Mouse (Mus musculus): Measurements from ENCODE around the gene Nup107. TPM values are rescaled to one million over a fixed set of nuclear protein-coding genes. Genes with fewer than 3 reads are reported as not detected.

Nup107 gene
- polyA plus RNA-seq (2015; fragmentation: Nextera tagmentation; extraction: Ambion mirVana), result 58.8 and 64.8 TPM in 2 replicates

DNA sequence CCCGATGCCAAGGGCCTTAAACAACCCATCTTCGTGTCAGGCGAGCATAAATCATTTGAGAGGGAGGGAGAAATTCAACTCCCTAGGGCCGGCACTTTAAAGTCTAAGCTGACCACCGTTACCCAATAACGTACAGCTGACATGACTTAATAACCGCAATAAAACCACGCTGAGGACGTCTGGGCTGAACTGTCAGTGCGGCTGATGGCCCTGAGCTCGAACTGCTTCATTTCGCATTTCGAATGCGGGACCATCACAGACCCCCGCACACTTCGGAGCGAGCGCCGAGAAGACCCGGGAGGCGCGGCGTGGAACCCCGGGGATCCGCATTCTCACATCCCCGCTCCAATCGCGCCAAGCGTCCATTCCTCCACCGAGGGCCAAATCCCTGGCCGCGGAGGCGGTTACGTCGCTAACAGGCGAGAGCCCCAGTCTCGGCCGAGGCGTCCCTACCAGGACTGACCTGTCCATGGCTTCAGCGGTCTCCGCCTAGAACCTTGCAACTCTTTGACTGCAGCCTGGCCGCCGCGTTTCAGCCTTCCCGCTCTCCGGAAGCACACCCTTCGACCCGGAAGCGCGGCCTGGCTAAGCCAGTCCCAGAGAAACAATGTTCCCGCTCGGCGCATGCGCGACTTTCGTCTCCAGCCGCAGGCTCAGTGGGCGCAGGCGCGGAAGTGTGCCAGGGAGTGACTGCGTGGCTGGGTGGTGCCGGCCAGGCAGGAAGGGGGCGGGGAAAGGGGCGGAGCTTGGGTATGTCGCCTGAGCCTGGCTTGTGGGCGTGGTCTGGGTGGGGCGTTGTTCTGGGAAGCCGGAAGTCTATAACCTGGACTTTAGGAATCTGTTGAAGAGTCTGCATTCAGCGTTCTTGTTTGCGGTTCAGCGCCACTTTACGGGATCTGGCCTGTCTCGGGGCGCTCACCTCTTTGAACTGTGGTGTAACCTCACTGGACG is at the start of gene Nup107:
TSS of gene Nup107 (minus strand) at position 565 of the 951 bp plus-strand sequence.
- peak; percentile 99 for ATAC-seq (ENCODE audit: low read depth)
- H3K36me3 ChIP-seq (ENCODE audit: control insufficient read depth, insufficient read depth, low read length), result peaks cover 4% of the 10 kb centered on the region
- peaks cover 3% of the 10 kb centered on the region; the same call in 1 of the 2 replicates for H3K9me3 ChIP-seq (ENCODE audit: control insufficient read depth, low read length)
- peaks cover 17% of the 10 kb centered on the region for H3K4me1 ChIP-seq (replicated peaks; ENCODE audit: control insufficient read depth, insufficient read depth, low read length)
- no peaks in the 10 kb centered on the region for H3K27me3 ChIP-seq (ENCODE audit: control insufficient read depth, insufficient read depth, low read depth, low read length)
- peak within 1 kb of the TSS; percentile 68 for H3K27ac ChIP-seq (ENCODE audit: low read length)
- H3K4me3 ChIP-seq (ENCODE audit: low read length), result peak within 1 kb of the TSS; percentile 83
- peak within 1 kb of the TSS; percentile 90 for H3K4me2 ChIP-seq (ENCODE audit: low read depth, low read length)
- peak within 1 kb of the TSS; percentile 84 for H3K9ac ChIP-seq (ENCODE audit: low read length)
- WGBS, result under 1% methylated on average over 70 of the region's 75 CpGs

GRCm38 (mm10) chr10:117841765-117842164 is 49.3 kb upstream of the Nup107 start:
- H3K9me3 ChIP-seq (ENCODE audit: control insufficient read depth, low read length), result no peaks in the 10 kb centered on the region
- peaks cover 20% of the 10 kb centered on the region for H3K4me1 ChIP-seq (replicated peaks; ENCODE audit: control insufficient read depth, insufficient read depth, low read length)
- H3K4me3 ChIP-seq (ENCODE audit: low read length), result no peak overlapping the region
- no peak overlapping the region for H3K9ac ChIP-seq (ENCODE audit: low read length)
- no peak overlapping the region for H3K27ac ChIP-seq (ENCODE audit: low read length)
- no peak for ATAC-seq (ENCODE audit: low read depth)
- H3K27me3 ChIP-seq (ENCODE audit: control insufficient read depth, insufficient read depth, low read depth, low read length), result no peaks in the 10 kb centered on the region
- no peak overlapping the region for H3K4me2 ChIP-seq (ENCODE audit: low read depth, low read length)
- 70% methylated on average over 1 of the region's 1 CpGs for WGBS
- no peaks in the 10 kb centered on the region; the same call in 1 of the 2 replicates for H3K36me3 ChIP-seq (ENCODE audit: control insufficient read depth, insufficient read depth, low read length)

DNA sequence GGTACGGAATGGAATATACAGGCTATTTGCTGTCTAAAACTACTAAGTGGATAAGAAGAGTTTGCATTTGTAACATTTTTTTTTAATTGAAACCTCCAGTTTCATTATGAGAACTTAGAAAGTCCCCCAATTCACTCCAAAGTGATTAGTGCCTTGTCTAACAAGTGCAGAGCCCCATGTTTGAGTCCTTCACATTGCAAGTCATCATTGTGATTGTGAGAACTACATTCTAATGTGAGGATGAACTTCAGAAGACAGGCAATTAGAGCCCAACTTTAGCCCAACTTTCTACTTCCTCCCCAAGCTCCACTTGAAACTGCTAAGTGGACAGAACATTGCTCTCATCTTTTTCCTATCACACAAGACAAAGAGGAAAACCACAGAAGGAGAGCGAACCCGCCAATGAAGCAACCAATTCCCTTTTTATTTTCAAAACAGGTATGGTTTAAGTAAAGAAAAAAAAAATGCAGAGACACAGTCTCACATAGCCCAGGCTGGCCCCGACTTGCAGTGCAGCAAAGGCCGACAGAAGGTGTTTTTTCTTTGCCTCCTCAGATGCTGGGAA is 48.0 kb upstream of the Nup107 start:
- no peak for ATAC-seq (ENCODE audit: low read depth)
- H3K4me3 ChIP-seq (ENCODE audit: low read length), result no peak overlapping the region
- H3K27me3 ChIP-seq (ENCODE audit: control insufficient read depth, insufficient read depth, low read depth, low read length), result no peaks in the 10 kb centered on the region
- 85% methylated on average over 5 of the region's 5 CpGs for WGBS
- H3K9me3 ChIP-seq (ENCODE audit: control insufficient read depth, low read length), result no peaks in the 10 kb centered on the region
- H3K27ac ChIP-seq (ENCODE audit: low read length), result no peak overlapping the region
- no peaks in the 10 kb centered on the region; the same call in 1 of the 2 replicates for H3K36me3 ChIP-seq (ENCODE audit: control insufficient read depth, insufficient read depth, low read length)
- no peak overlapping the region for H3K4me2 ChIP-seq (ENCODE audit: low read depth, low read length)
- H3K9ac ChIP-seq (ENCODE audit: low read length), result no peak overlapping the region
- peaks cover 21% of the 10 kb centered on the region for H3K4me1 ChIP-seq (replicated peaks; ENCODE audit: control insufficient read depth, insufficient read depth, low read length)

DNA sequence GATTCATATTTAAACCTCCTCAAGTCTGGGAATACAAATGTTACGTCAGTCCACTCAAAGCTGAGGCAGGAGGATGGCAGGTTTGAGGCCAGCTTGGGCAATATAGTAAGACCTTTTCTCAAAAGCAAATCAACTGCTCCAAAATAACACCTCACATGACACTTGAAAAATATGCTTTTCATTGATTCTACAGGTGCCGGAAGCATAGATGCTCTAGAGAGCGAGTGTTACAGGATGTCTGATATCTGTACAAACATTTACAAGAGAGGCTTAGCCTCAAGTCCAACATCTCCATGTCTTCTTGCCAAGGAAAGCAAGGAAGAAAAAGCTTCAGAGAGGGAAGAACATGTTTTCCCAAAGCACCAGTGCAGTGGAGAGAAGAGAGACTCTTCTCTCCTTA is 47.2 kb upstream of the Nup107 start:
- Histone ChIP-seq H3K4me3 (ENCODE audit: low read length) (no peak overlapping the region), H3K4me1 (replicated peaks; ENCODE audit: control insufficient read depth, insufficient read depth, low read length) (peaks cover 24% of the 10 kb centered on the region), H3K36me3 (ENCODE audit: control insufficient read depth, insufficient read depth, low read length) (no peaks in the 10 kb centered on the region; the same call in 1 of the 2 replicates), H3K27ac (ENCODE audit: low read length) (no peak overlapping the region), H3K27me3 (ENCODE audit: control insufficient read depth, insufficient read depth, low read depth, low read length) (no peaks in the 10 kb centered on the region), H3K4me2 (ENCODE audit: low read depth, low read length) (no peak overlapping the region), H3K9me3 (ENCODE audit: control insufficient read depth, low read length) (no peaks in the 10 kb centered on the region), H3K9ac (ENCODE audit: low read length) (no peak overlapping the region)
- ATAC-seq (ENCODE audit: low read depth), result no peak
- 68% methylated on average over 3 of the region's 3 CpGs for WGBS

DNA sequence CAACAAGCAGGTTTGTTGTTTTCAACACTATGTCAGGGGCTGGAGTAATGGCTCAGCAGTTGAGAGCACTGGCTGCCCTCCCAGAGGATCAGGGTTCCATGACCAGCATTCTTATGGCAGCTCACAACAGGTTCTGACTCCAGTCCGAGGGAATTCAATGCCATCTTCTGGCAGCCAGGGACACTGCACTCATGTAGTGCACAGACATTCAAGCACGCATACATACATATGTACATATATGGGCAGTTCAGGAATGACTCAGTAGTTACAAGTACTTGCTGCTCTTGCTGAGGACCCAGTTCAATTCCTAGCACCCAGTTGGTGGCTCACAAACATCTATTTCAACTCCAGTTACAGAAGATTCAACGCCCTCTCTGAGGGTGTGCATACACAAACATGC is 46.4 kb upstream of the Nup107 start:
- ATAC-seq (ENCODE audit: low read depth), result no peak
- WGBS, result 91% methylated on average over 3 of the region's 3 CpGs
- H3K4me3 ChIP-seq (ENCODE audit: low read length), result no peak overlapping the region
- no peak overlapping the region for H3K4me2 ChIP-seq (ENCODE audit: low read depth, low read length)
- H3K4me1 ChIP-seq (replicated peaks; ENCODE audit: control insufficient read depth, insufficient read depth, low read length), result peaks cover 21% of the 10 kb centered on the region
- H3K36me3 ChIP-seq (ENCODE audit: control insufficient read depth, insufficient read depth, low read length), result no peaks in the 10 kb centered on the region; the same call in 1 of the 2 replicates
- no peaks in the 10 kb centered on the region for H3K9me3 ChIP-seq (ENCODE audit: control insufficient read depth, low read length)
- H3K27ac ChIP-seq (ENCODE audit: low read length), result no peak overlapping the region
- no peaks in the 10 kb centered on the region for H3K27me3 ChIP-seq (ENCODE audit: control insufficient read depth, insufficient read depth, low read depth, low read length)
- H3K9ac ChIP-seq (ENCODE audit: low read length), result no peak overlapping the region

DNA sequence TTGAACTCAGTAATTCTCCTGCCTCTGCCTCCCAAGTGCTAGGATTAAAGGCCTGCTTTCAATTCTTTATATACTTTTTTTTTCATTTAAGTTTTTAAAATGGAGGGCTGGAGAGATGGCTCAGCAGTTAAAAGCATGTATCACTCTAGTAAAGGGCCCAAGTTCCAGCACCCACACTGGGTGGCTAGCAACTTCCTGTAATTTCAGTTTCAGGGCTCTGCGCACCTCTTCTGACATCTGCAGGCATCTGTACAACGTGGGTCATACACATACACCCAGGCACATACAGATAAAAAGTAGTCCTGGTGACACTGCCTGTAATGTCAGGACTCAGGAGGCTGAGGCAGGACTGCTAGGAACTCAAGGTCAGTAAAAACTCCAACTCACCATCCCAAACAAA is 43.8 kb upstream of the Nup107 start:
- no peaks in the 10 kb centered on the region; the same call in 1 of the 2 replicates for H3K36me3 ChIP-seq (ENCODE audit: control insufficient read depth, insufficient read depth, low read length)
- H3K27ac ChIP-seq (ENCODE audit: low read length), result no peak overlapping the region
- no peaks in the 10 kb centered on the region for H3K9me3 ChIP-seq (ENCODE audit: control insufficient read depth, low read length)
- ATAC-seq (ENCODE audit: low read depth), result no peak
- H3K4me3 ChIP-seq (ENCODE audit: low read length), result no peak overlapping the region
- H3K4me1 ChIP-seq (replicated peaks; ENCODE audit: control insufficient read depth, insufficient read depth, low read length), result peaks cover 18% of the 10 kb centered on the region; the same call in 1 of the 2 replicates
- H3K27me3 ChIP-seq (ENCODE audit: control insufficient read depth, insufficient read depth, low read depth, low read length), result no peaks in the 10 kb centered on the region
- WGBS, result 78% methylated on average over 2 of the region's 2 CpGs
- no peak overlapping the region for H3K4me2 ChIP-seq (ENCODE audit: low read depth, low read length)
- H3K9ac ChIP-seq (ENCODE audit: low read length), result no peak overlapping the region

DNA sequence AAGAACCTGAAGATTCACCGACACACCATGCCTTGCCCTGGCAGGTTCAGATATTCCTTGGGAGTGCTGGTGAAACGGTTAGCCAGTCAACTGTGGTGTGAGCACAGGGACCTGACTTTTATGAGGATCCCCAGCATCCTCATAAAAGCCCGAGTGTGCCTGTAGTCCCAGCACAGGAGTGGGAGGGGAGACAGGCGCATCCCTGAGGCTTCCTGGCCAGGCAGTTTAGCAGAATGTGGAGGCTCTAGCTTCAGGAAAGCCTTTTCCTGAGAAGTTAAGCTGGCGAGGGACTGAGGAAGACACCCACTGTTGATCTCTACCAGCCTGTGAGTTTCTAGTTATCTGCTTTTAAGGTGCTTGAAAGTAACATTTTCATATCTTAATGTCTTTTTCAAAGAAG is 42.9 kb upstream of the Nup107 start:
- WGBS, result 64% methylated on average over 5 of the region's 5 CpGs
- H3K4me1 ChIP-seq (replicated peaks; ENCODE audit: control insufficient read depth, insufficient read depth, low read length), result peaks cover 18% of the 10 kb centered on the region; the same call in 1 of the 2 replicates
- ATAC-seq (ENCODE audit: low read depth), result no peak

GRCm38 (mm10) chr10:117830797-117831196 is 38.3 kb upstream of the Nup107 start:
- Histone ChIP-seq H3K27me3 (ENCODE audit: control insufficient read depth, insufficient read depth, low read depth, low read length) (no peaks in the 10 kb centered on the region), H3K36me3 (ENCODE audit: control insufficient read depth, insufficient read depth, low read length) (no peaks in the 10 kb centered on the region), H3K4me1 (replicated peaks; ENCODE audit: control insufficient read depth, insufficient read depth, low read length) (peaks cover 16% of the 10 kb centered on the region), H3K4me2 (ENCODE audit: low read depth, low read length) (no peak overlapping the region), H3K4me3 (ENCODE audit: low read length) (no peak overlapping the region), H3K9ac (ENCODE audit: low read length) (no peak overlapping the region), H3K9me3 (ENCODE audit: control insufficient read depth, low read length) (no peaks in the 10 kb centered on the region), H3K27ac (ENCODE audit: low read length) (no peak overlapping the region)
- ATAC-seq (ENCODE audit: low read depth), result no peak
- WGBS, result 66% methylated on average over 3 of the region's 3 CpGs

More for the DNA sequence above, 42.9 kb upstream of the Nup107 start:
- Histone ChIP-seq H3K27me3 (ENCODE audit: control insufficient read depth, insufficient read depth, low read depth, low read length) (no peaks in the 10 kb centered on the region), H3K4me3 (ENCODE audit: low read length) (no peak overlapping the region), H3K27ac (ENCODE audit: low read length) (no peak overlapping the region), H3K4me2 (ENCODE audit: low read depth, low read length) (no peak overlapping the region), H3K36me3 (ENCODE audit: control insufficient read depth, insufficient read depth, low read length) (no peaks in the 10 kb centered on the region; the same call in 1 of the 2 replicates), H3K9ac (ENCODE audit: low read length) (no peak overlapping the region), H3K9me3 (ENCODE audit: control insufficient read depth, low read length) (no peaks in the 10 kb centered on the region)

DNA sequence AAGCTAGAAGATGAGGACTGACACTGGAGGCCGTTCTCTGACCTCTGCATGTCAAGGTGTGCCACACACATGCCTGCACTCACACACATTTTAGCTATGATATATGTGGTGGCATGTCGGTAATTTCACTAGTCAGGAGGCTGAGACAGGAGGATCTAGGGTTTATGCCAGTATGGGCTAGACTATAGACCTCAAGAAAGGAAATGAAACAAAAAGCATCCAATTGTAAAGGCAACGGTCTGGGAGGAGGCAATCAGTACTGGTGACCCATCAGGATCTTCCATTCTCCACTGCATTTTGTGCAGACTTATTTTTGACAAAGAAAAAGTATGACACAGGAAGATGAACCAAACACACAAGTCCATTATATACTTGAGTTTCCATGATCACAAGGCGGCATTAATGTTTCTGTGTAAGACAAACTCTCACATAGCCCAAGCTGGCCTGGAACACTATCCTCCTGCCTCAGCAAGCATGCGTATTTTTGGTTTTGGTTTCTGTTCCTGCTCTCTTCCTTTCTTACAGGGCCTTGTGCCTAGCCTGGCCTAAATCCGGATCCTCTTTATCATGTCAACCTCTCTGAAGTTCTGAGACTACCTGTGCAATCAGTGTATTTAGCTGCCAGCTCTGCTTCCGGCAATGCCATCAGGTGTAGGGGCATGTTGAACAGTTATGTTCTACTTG is 37.1 kb upstream of the Nup107 start:
- no peak for ATAC-seq (ENCODE audit: low read depth)
- Histone ChIP-seq H3K27ac (ENCODE audit: low read length) (no peak overlapping the region), H3K4me2 (ENCODE audit: low read depth, low read length) (no peak overlapping the region), H3K36me3 (ENCODE audit: control insufficient read depth, insufficient read depth, low read length) (no peaks in the 10 kb centered on the region), H3K4me1 (replicated peaks; ENCODE audit: control insufficient read depth, insufficient read depth, low read length) (peaks cover 12% of the 10 kb centered on the region), H3K4me3 (ENCODE audit: low read length) (no peak overlapping the region), H3K9me3 (ENCODE audit: control insufficient read depth, low read length) (no peaks in the 10 kb centered on the region), H3K27me3 (ENCODE audit: control insufficient read depth, insufficient read depth, low read depth, low read length) (no peaks in the 10 kb centered on the region), H3K9ac (ENCODE audit: low read length) (no peak overlapping the region)
- WGBS, result 85% methylated on average over 7 of the region's 7 CpGs

All from lung, embryonic 16.5 days (tissue).